In the genomic region with DNA sequence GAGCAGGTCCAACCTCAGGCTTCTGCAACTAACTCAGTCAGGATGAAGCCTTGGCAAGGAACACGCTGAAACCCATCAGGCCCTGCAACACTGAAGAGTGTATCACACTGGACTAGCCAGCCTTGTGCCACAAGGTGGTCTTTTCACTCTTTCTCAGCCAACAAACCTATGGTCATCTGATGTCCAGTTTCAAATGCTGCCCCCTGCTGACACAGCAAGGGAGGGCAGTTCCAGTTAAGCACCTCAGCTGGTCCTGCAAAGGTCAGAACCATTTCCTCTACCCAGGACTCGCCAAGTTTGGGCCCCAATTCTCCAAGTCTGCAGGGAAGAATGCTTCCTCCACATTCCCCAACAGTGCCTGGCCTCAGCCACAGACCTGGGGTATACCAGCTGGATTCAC, we compare ENCODE assay signal across 9 mouse cellular contexts. TPM values are rescaled to one million over a fixed set of nuclear protein-coding genes. Genes with fewer than 3 reads are reported as not detected.
DNase-seq lines count a peak whose midpoint lies in the region; ATAC-seq and TF ChIP-seq lines count a peak whose summit lies in the region.
"Had no signal": no experiment of that assay in that cellular context is flagged by ENCODE, and none has a peak within 500 bp of the region (broad histone marks: within the 10 kb centered on the region; RNA-seq: fewer than 3 reads in every experiment).

No protein-coding gene starts in this region.

- no peak for TF ChIP-seq EP300 in liver, postnatal 0 days (IDR thresholded peaks at IDR 0.05; ENCODE audit: low read depth)

- TF ChIP-seq CTCF in liver, postnatal 0 days (IDR thresholded peaks at IDR 0.05; ENCODE audit: low read depth) = peak; percentile 77
- peak; percentile 32; the same call in 1 of the 2 replicates for TF ChIP-seq CTCF in olfactory bulb, adult 2 months (IDR thresholded peaks at IDR 0.05; ENCODE audit: insufficient read depth, low read depth, low read length)

- peaks cover 60% of the 10 kb centered on the region for H3K36me3 ChIP-seq in forebrain, embryonic 10.5 days (replicated peaks)
- H3K36me3 ChIP-seq in intestine, embryonic 16.5 days (ENCODE audit: control insufficient read depth, insufficient read depth, low read length) = peaks cover 21% of the 10 kb centered on the region
- peaks cover 39% of the 10 kb centered on the region for H3K36me3 ChIP-seq in liver, postnatal 0 days (replicated peaks; ENCODE audit: insufficient read depth, low read length)

- WGBS in forebrain, embryonic 10.5 days = 42% methylated on average over 2 of the region's 2 CpGs
- 25% methylated on average over 2 of the region's 2 CpGs for WGBS in intestine, embryonic 16.5 days
- 61% methylated on average over 2 of the region's 2 CpGs for whole genome bisulfite sequencing in liver, postnatal 0 days (ENCODE audit: insufficient replicate concordance)
- 29% methylated on average over 2 of the region's 2 CpGs for WGBS in olfactory bulb, adult 2 months

- peak overlapping the region; percentile 93 for H3K4me3 ChIP-seq in forebrain, embryonic 10.5 days
- H3K4me3 ChIP-seq in intestine, embryonic 16.5 days (ENCODE audit: low read length) = 0 out of 2 replicates have a peak overlapping the region, but pooled peaks have one; percentile 15
- no peak overlapping the region for H3K4me3 ChIP-seq in liver, postnatal 0 days (ENCODE audit: low read depth, low read length)
- no peak overlapping the region; the same call in 1 of the 2 replicates for H3K4me3 ChIP-seq in olfactory bulb, adult 2 months (ENCODE audit: insufficient read depth, low read depth, low read length)

- no peak for TF ChIP-seq POLR2A in olfactory bulb, adult 2 months (IDR thresholded peaks at IDR 0.05; ENCODE audit: insufficient read depth, low read depth, low read length)

- no peak for ATAC-seq in intestine, embryonic 16.5 days
- no peak for ATAC-seq in liver, postnatal 0 days
- no peak for ATAC-seq in activated CD4-positive, CD25-positive, alpha-beta regulatory T cell, adult 4 months
- ATAC-seq: Patski had no signal

- H3K9ac ChIP-seq in intestine, embryonic 16.5 days (ENCODE audit: low read depth, low read length) = peak overlapping the region; percentile 20; the same call in 1 of the 2 replicates
- H3K9ac ChIP-seq in liver, postnatal 0 days (replicated peaks) = peak overlapping the region; percentile 9; the same call in 1 of the 2 replicates

- peaks cover 33% of the 10 kb centered on the region for H3K4me1 ChIP-seq in forebrain, embryonic 10.5 days
- H3K4me1 ChIP-seq in intestine, embryonic 16.5 days (ENCODE audit: control insufficient read depth, insufficient read depth, low read length) = peaks cover 27% of the 10 kb centered on the region
- H3K4me1 ChIP-seq in liver, postnatal 0 days (ENCODE audit: insufficient read depth) = peaks cover 41% of the 10 kb centered on the region
- peaks cover 30% of the 10 kb centered on the region for H3K4me1 ChIP-seq in olfactory bulb, adult 2 months (ENCODE audit: control insufficient read depth, insufficient read depth, low read length)

- H3K27me3 ChIP-seq in forebrain, embryonic 10.5 days (ENCODE audit: poor library complexity, severe bottlenecking) = no peaks in the 10 kb centered on the region
- H3K27me3 ChIP-seq in intestine, embryonic 16.5 days (replicated peaks; ENCODE audit: control insufficient read depth, insufficient read depth, low read length) = no peaks in the 10 kb centered on the region
- no peaks in the 10 kb centered on the region for H3K27me3 ChIP-seq in liver, postnatal 0 days (ENCODE audit: insufficient read depth, low read length)
- H3K27me3 ChIP-seq: Patski had no signal

- peak; percentile 43 for DNase-seq in gastrocnemius, postnatal 10 days
- DNase-seq in gastrocnemius, postnatal 25 days = no peak
- DNase-seq in ZHBTc4 (ENCODE audit: low read depth, low spot score) = peak; percentile 54
- peak; percentile 50 for DNase-seq in forebrain, embryonic 10.5 days (ENCODE audit: extremely low spot score, low spot score)
- DNase-seq in liver, postnatal 0 days = peak; percentile 59

- no peaks in the 10 kb centered on the region for H3K9me3 ChIP-seq in forebrain, embryonic 10.5 days
- no peaks in the 10 kb centered on the region for H3K9me3 ChIP-seq in intestine, embryonic 16.5 days (ENCODE audit: control insufficient read depth, low read length)
- no peaks in the 10 kb centered on the region for H3K9me3 ChIP-seq in liver, postnatal 0 days (ENCODE audit: low read length)

- peak overlapping the region; percentile 78; the same call in 1 of the 2 replicates for H3K4me2 ChIP-seq in intestine, embryonic 16.5 days (ENCODE audit: low read depth, low read length)
- peak overlapping the region; percentile 80 for H3K4me2 ChIP-seq in liver, postnatal 0 days (ENCODE audit: low read depth, low read length)

- H3K27ac ChIP-seq in forebrain, embryonic 10.5 days = peak overlapping the region; percentile 100
- peak overlapping the region; percentile 27; the same call in 1 of the 2 replicates for H3K27ac ChIP-seq in intestine, embryonic 16.5 days (ENCODE audit: low read length)
- no peak overlapping the region for H3K27ac ChIP-seq in liver, postnatal 0 days (ENCODE audit: low read depth)
- H3K27ac ChIP-seq in olfactory bulb, adult 2 months (ENCODE audit: insufficient read depth, low read depth, low read length) = no peak overlapping the region

RNA-seq across cellular contexts. Expression of gene Rnf44, which starts 8.5 kb away (rescaled TPM):
- total RNA-seq in gastrocnemius, postnatal 10 days (2021) = 10 to 100 TPM; 32.5 to 35.3 TPM
- total RNA-seq in gastrocnemius, postnatal 25 days (2021) = 10 to 100 TPM; 24.8 to 30.6 TPM
- polyA plus RNA-seq in forebrain, embryonic 10.5 days (2016; fragmentation: Nextera tagmentation; extraction: Ambion mirVana) = 88.6 and 106 TPM in 2 replicates
- 48.9 and 59.3 TPM in 2 replicates for polyA plus RNA-seq in intestine, embryonic 16.5 days (2015; fragmentation: Nextera tagmentation; extraction: Ambion mirVana)
- 26.2 and 28.2 TPM in 2 replicates for polyA plus RNA-seq in liver, postnatal 0 days (2015; fragmentation: Nextera tagmentation; extraction: Ambion mirVana)
- not detected in 2 replicates for polyA plus RNA-seq in olfactory bulb, adult 2 months (2012; ENCODE audit: insufficient read depth, insufficient read length, low replicate concordance, missing spikeins)
- 10 to 100 TPM; 23.3 to 31.2 TPM for polyA plus RNA-seq in activated CD4-positive, CD25-positive, alpha-beta regulatory T cell, adult 4 months (2017; shearing (Covaris generic))

RNA-seq across cellular contexts. Expression of gene Cdhr2, which starts 16.1 kb away (rescaled TPM):
- total RNA-seq in gastrocnemius, postnatal 10 days (2021) = under 1 TPM in 1 of 2 experiments, not detected in 1; 0.07 TPM
- total RNA-seq in gastrocnemius, postnatal 25 days (2021) = not detected
- polyA plus RNA-seq in forebrain, embryonic 10.5 days (2016; fragmentation: Nextera tagmentation; extraction: Ambion mirVana) = 0.04 TPM in 1 of 2 replicates, not detected in the other
- polyA plus RNA-seq in intestine, embryonic 16.5 days (2015; fragmentation: Nextera tagmentation; extraction: Ambion mirVana) = 64.2 and 94.9 TPM in 2 replicates
- polyA plus RNA-seq in liver, postnatal 0 days (2015; fragmentation: Nextera tagmentation; extraction: Ambion mirVana) = 7.0 TPM in 2 replicates
- not detected in 2 replicates for polyA plus RNA-seq in olfactory bulb, adult 2 months (2012; ENCODE audit: insufficient read depth, insufficient read length, low replicate concordance, missing spikeins)
- polyA plus RNA-seq in activated CD4-positive, CD25-positive, alpha-beta regulatory T cell, adult 4 months (2017; shearing (Covaris generic)) = under 1 TPM in 1 of 2 experiments, not detected in 1; 0.08 TPM
- polyA plus RNA-seq: Patski had no signal

Comparison
In these comparisons a context has a peak if more than half of its experiments do, and no peak if none do; other contexts are left out.
1. H3K27ac ChIP-seq: peak in forebrain, embryonic 10.5 days (single experiment) and intestine, embryonic 16.5 days (single experiment); none in liver, postnatal 0 days (single experiment) and olfactory bulb, adult 2 months (single experiment).
2. H3K4me3 ChIP-seq: peak in forebrain, embryonic 10.5 days (single experiment) and intestine, embryonic 16.5 days (single experiment); none in liver, postnatal 0 days (single experiment) and olfactory bulb, adult 2 months (single experiment).